Mouse (Mus musculus): ENCODE measurements at regions not wholly inside any gene's neighbourhood (a gene's known extent, or its start where the extent isn't known, plus 50 kb on each side); places are given as distances from the start of the nearest gene placed in this dataset.
"Not testable (repeated sequence)": the region's sequence is repeated elsewhere in the genome, so short reads cannot be mapped to it uniquely, and the experiment has no call there.

- DNase-seq (ENCODE audit: low spot score) = not testable (repeated sequence)
Observed at GRCm38 (mm10) chrX:24169992-24170391, 211.3 kb upstream of the Gm4985 start.

GRCm38 (mm10) chrX:24161654-24162053, 202.9 kb upstream of the Gm4985 start:
- peak; percentile 4 for DNase-seq (ENCODE audit: low spot score)

- DNase-seq (ENCODE audit: low spot score) = not testable (repeated sequence)
Observed at GRCm38 (mm10) chrX:24153277-24153873, 194.6 kb upstream of the Gm4985 start.

Data from layer of hippocampus, adult 9-10 months (tissue).